Mouse (Mus musculus) brain, embryonic 14.5 days (tissue): ENCODE data around the gene Zmiz1. TPM values are rescaled to one million over a fixed set of nuclear protein-coding genes. Genes with fewer than 3 reads are reported as not detected.
A peak's percentile ranks its signal among the peaks of the same experiment; 100 is the strongest.

Experiments
- DNase-seq: peaks from one replicate; pipeline ENCODE4 v3.0.0-alpha.2; 2011; ENCODE audit warnings: low read depth
- CTCF ChIP-seq: fragments of 200-500 bp; IDR thresholded peaks from 2 replicates; pipeline ENCODE4 v1.5.1; 2012; ENCODE audit warnings: inconsistent platforms, mild to moderate bottlenecking, moderate library complexity, borderline replicate concordance; ENCODE audit not compliant: insufficient read depth, insufficient read length; ENCODE audit errors: extremely low read depth
- POLR2A ChIP-seq: fragments of 200-500 bp; IDR thresholded peaks from 2 replicates; pipeline ENCODE4 v1.6.1; 2012; ENCODE audit warnings: mild to moderate bottlenecking, inconsistent platforms, borderline replicate concordance; ENCODE audit not compliant: poor library complexity, insufficient read depth, insufficient read length, severe bottlenecking; ENCODE audit errors: extremely low read depth
- polyA plus RNA-seq: library from polyadenylated mRNA; depleted of rRNA; stranded (reverse); fragments of >200 nt; gene quantifications from 2 replicates; pipeline ENCODE4 v1.2.3, GENCODE M21; 2012

Gene Zmiz1
- polyA plus RNA-seq, 1 experiment: 141 TPM

GRCm38 (mm10) chr14:25459394-25459997 is 511 bp downstream of the Zmiz1 start:
- peak; percentile 34; the same call in 1 of the 2 replicates for TF ChIP-seq CTCF
- TF ChIP-seq POLR2A: no peak

GRCm38 (mm10) chr14:25459998-25460800 is 1.2 kb downstream of the Zmiz1 start:
- peak; percentile 56 for DNase-seq
- no peak for TF ChIP-seq POLR2A
- no peak for TF ChIP-seq CTCF

More at GRCm38 (mm10) chr14:25459394-25459997, 511 bp downstream of the Zmiz1 start:
- peak; percentile 57 for DNase-seq

GRCm38 (mm10) chr14:25460801-25461675 is 2.1 kb downstream of the Zmiz1 start:
- peak; percentile 89 for DNase-seq
- TF ChIP-seq CTCF: no peak
- peak; percentile 12; the same call in 1 of the 2 replicates for TF ChIP-seq POLR2A

GRCm38 (mm10) chr14:25461676-25462385 is 2.8 kb downstream of the Zmiz1 start:
- DNase-seq: no peak
- TF ChIP-seq POLR2A (no peak), CTCF (no peak)

GRCm38 (mm10) chr14:25462975-25463374 is 4.0 kb downstream of the Zmiz1 start:
- DNase-seq: no peak
- TF ChIP-seq CTCF (no peak), POLR2A (no peak)

GRCm38 (mm10) chr14:25463919-25464318 is 4.9 kb downstream of the Zmiz1 start:
- TF ChIP-seq CTCF (no peak), POLR2A (no peak)
- peak; percentile 66 for DNase-seq

GRCm38 (mm10) chr14:25464611-25465307 is 5.8 kb downstream of the Zmiz1 start:
- peak; percentile 68 for DNase-seq
- no peak for TF ChIP-seq CTCF
- TF ChIP-seq POLR2A: no peak

- no peak for DNase-seq
- TF ChIP-seq POLR2A (no peak), CTCF (no peak)
Observed at GRCm38 (mm10) chr14:25466361-25466760, 7.4 kb downstream of the Zmiz1 start.

GRCm38 (mm10) chr14:25467911-25468668 is 9.1 kb downstream of the Zmiz1 start:
- DNase-seq: no peak

More at GRCm38 (mm10) chr14:25467911-25468668, 9.1 kb downstream of the Zmiz1 start:
- TF ChIP-seq POLR2A (no peak), CTCF (no peak)
